Comparison of ENCODE assay signal across 10 mouse cellular contexts in the genomic region with DNA sequence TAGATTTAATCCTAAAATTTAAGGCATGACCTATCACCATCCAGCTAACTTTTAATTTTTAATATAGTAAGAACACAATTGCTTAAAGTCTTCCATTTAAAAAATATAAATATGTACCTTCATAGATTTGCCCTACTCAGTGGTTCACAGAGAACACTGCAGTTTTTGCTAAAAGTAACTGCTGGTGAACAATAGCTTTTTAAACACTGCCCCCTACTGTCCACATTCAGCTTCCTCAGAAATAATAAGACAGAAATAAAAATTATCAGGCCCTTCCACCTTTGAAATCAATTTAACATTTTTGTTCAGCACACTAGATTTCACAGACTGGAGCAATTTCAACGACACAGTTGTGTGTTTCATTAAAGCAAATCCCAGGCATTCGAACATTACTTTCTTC. TPM values are rescaled to one million over a fixed set of nuclear protein-coding genes. Genes with fewer than 3 reads are reported as not detected.
DNase-seq lines count a peak whose midpoint lies in the region; TF ChIP-seq lines count a peak whose summit lies in the region.
"Had no signal": no experiment of that assay in that cellular context is flagged by ENCODE, and none has a peak within 500 bp of the region (broad histone marks: within the 10 kb centered on the region; RNA-seq: fewer than 3 reads in every experiment).

No protein-coding gene starts in this region.

- no peak overlapping the region for H3K4me3 ChIP-seq in ES-E14 (ENCODE audit: insufficient read depth in 1 of 2, low read depth in 1 of 2, low read length in 2 of 2, poor library complexity in 1 of 2, severe bottlenecking in 1 of 2)
- H3K4me3 ChIP-seq: embryonic facial prominence, embryonic 13.5 days had no signal

- H3K9ac ChIP-seq in ES-E14 (ENCODE audit: insufficient read depth, low read depth, low read length, poor library complexity, severe bottlenecking): no peak overlapping the region
- H3K9ac ChIP-seq: embryonic facial prominence, embryonic 13.5 days had no signal

- no peak overlapping the region for H3K27ac ChIP-seq in ES-E14 (ENCODE audit: insufficient read depth, low read depth, low read length, poor library complexity, severe bottlenecking)
- H3K27ac ChIP-seq: embryonic facial prominence, embryonic 13.5 days had no signal

- H3K9me3 ChIP-seq in ES-E14 (ENCODE audit: control insufficient read depth, insufficient read depth, low read depth, low read length): no peaks in the 10 kb centered on the region
- H3K9me3 ChIP-seq: embryonic facial prominence, embryonic 13.5 days had no signal

- in situ Hi-C loops in ES-E14 (cut with MboI; ENCODE audit: low sequenced_read_pairs in 2 of 2, unreplicated experiment in 2 of 2): no loop called here

- peak; percentile 4 for DNase-seq in layer of hippocampus, adult 11-12 months (ENCODE audit: low spot score)
- DNase-seq in layer of hippocampus, postnatal 25 days (ENCODE audit: extremely low spot score in 1 of 2, low spot score in 1 of 2): no peak
- peak; percentile 65 for DNase-seq in A20 (ENCODE audit: low read depth, low spot score)
- peak; percentile 29 for DNase-seq in ES-E14 (ENCODE audit: low read depth, low spot score)
- peak; percentile 7 for DNase-seq in embryo, embryonic 11.5 days (ENCODE audit: low read depth, low spot score)
- DNase-seq in adrenal gland, postnatal 25 days: no peak
- DNase-seq in layer of hippocampus, postnatal 10 days (ENCODE audit: low spot score in 2 of 2): no peak
- no peak for DNase-seq in lung, adult 18-20 months
- DNase-seq: heart, adult 18-20 months had no signal

- no peaks in the 10 kb centered on the region for H3K4me1 ChIP-seq in ES-E14 (ENCODE audit: control insufficient read depth in 2 of 2, insufficient read depth in 2 of 2, low read length in 2 of 2, poor library complexity in 1 of 2)
- H3K4me1 ChIP-seq: embryonic facial prominence, embryonic 13.5 days had no signal

- no peaks in the 10 kb centered on the region for H3K36me3 ChIP-seq in ES-E14 (ENCODE audit: control insufficient read depth, insufficient read depth, low read length, poor library complexity, severe bottlenecking)
- H3K36me3 ChIP-seq: embryonic facial prominence, embryonic 13.5 days had no signal

TF ChIP-seq in ES-E14, 5 proteins besides CTCF, POLR2A, EP300 and RAD21:
- no peak for TF ChIP-seq ZNF384 (IDR thresholded peaks at IDR 0.05; ENCODE audit: low read depth, low read length)
- 0 out of 2 replicates have a peak, but pooled peaks have one; percentile 3 for TF ChIP-seq ZC3H11A (IDR thresholded peaks at IDR 0.05; ENCODE audit: borderline replicate concordance, low read depth, low read length)
- no peak for TF ChIP-seq HCFC1 (IDR thresholded peaks at IDR 0.05; ENCODE audit: borderline replicate concordance, insufficient read depth, low read length)

RNA-seq across cellular contexts. Expression of a gene that starts 52.7 kb away (rescaled TPM):
- total RNA-seq in layer of hippocampus, postnatal 25 days (2021): 10 to 100 TPM; 13.1 to 18.8 TPM
- 8.5 and 11.5 TPM in 2 replicates for total RNA-seq in ES-E14 (2012; rRNA removed)
- 23.3 and 29.0 TPM in 2 replicates for total RNA-seq in adrenal gland, postnatal 25 days (2021)
- total RNA-seq in layer of hippocampus, postnatal 10 days (2021): 10 to 100 TPM; 17.3 to 19.5 TPM

RNA-seq across cellular contexts. Expression of a gene that starts 53.1 kb away (rescaled TPM):
- total RNA-seq in layer of hippocampus, postnatal 25 days (2021): 1 to 10 TPM; 1.6 to 1.7 TPM
- total RNA-seq in ES-E14 (2012; rRNA removed): 0.37 and 0.80 TPM in 2 replicates
- total RNA-seq in adrenal gland, postnatal 25 days (2021): 5.6 and 7.7 TPM in 2 replicates
- 1 to 10 TPM; 1.2 TPM for total RNA-seq in layer of hippocampus, postnatal 10 days (2021)

Comparison
In these comparisons a context has a peak if more than half of its experiments do, and no peak if none do; other contexts are left out.
1. DNase-seq: peak in layer of hippocampus, adult 11-12 months (single experiment), A20 (single experiment), ES-E14 (single experiment) and embryo, embryonic 11.5 days (single experiment); none in layer of hippocampus, postnatal 25 days (0 of 2), adrenal gland, postnatal 25 days (single experiment), layer of hippocampus, postnatal 10 days (0 of 2) and lung, adult 18-20 months (0 of 2).